ENCODE assay signal across 15 mouse cellular contexts in genomic region chr15:100667871-100668545, GRCm38 (mm10). TPM values are rescaled to one million over a fixed set of nuclear protein-coding genes. Genes with fewer than 3 reads are reported as not detected.
DNase-seq lines count a peak whose midpoint lies in the region; ATAC-seq and TF ChIP-seq lines count a peak whose summit lies in the region.
"Had no signal": no experiment of that assay in that cellular context is flagged by ENCODE, and none has a peak within 500 bp of the region (broad histone marks: within the 10 kb centered on the region; RNA-seq: fewer than 3 reads in every experiment).

No protein-coding gene starts in this region.

- H3K4me3 ChIP-seq in lung, adult 2 months (replicated peaks; ENCODE audit: extremely low read depth, low read depth, low read length): peak overlapping the region; percentile 20
- peak overlapping the region; percentile 64 for H3K4me3 ChIP-seq in liver, embryonic 15.5 days (replicated peaks)
- H3K4me3 ChIP-seq in left cerebral cortex, adult 2 months: no peak overlapping the region
- H3K4me3 ChIP-seq: heart, embryonic 12.5 days; hindbrain, embryonic 13.5 days; limb, embryonic 15.5 days had no signal

- peak overlapping the region; percentile 74 for H3K4me2 ChIP-seq in liver, embryonic 15.5 days
- H3K4me2 ChIP-seq: hindbrain, embryonic 13.5 days; limb, embryonic 15.5 days had no signal

- no peak for DNase-seq in lung, adult 2 months
- DNase-seq in lung, postnatal 4 days: no peak
- DNase-seq in T-cell, adult 2 months (ENCODE audit: low spot score): peak; percentile 84
- peak; percentile 67 for DNase-seq in thymus, postnatal 25 days
- no peak for DNase-seq in left cerebral cortex, adult 2 months (ENCODE audit: extremely low spot score in 1 of 2, low spot score in 2 of 2)
- no peak for DNase-seq in left cerebral cortex, postnatal 4 days
- DNase-seq in adrenal gland, postnatal 10 days: no peak
- DNase-seq: adrenal gland, postnatal 36 days; cerebellum, adult 2 months; kidney, postnatal 25 days; layer of hippocampus, postnatal 36 days had no signal

- 72% methylated on average over 5 of the region's 5 CpGs for WGBS in lung, adult 2 months
- WGBS in liver, embryonic 15.5 days (ENCODE audit: insufficient replicate concordance): 46% methylated on average over 5 of the region's 5 CpGs

- TF ChIP-seq CTCF in lung, adult 2 months (IDR thresholded peaks at IDR 0.05; ENCODE audit: insufficient read depth, low read length): no peak
- TF ChIP-seq CTCF in left cerebral cortex, adult 2 months (IDR thresholded peaks at IDR 0.05): no peak

- H3K27ac ChIP-seq in liver, embryonic 15.5 days (replicated peaks): no peak overlapping the region
- H3K27ac ChIP-seq in left cerebral cortex, adult 2 months: no peak overlapping the region
- H3K27ac ChIP-seq: hindbrain, embryonic 13.5 days; limb, embryonic 15.5 days had no signal

- H3K27me3 ChIP-seq in liver, embryonic 15.5 days: no peaks in the 10 kb centered on the region
- H3K27me3 ChIP-seq: heart, embryonic 12.5 days had no signal

- TF ChIP-seq POLR2A in lung, adult 2 months (IDR thresholded peaks at IDR 0.05; ENCODE audit: borderline replicate concordance, extremely low read depth, low read depth, low read length): no peak

- intact Hi-C loops in left cerebral cortex, adult 2 months (cut with DNase I): no loop called here
- intact Hi-C loops in left cerebral cortex, postnatal 4 days (cut with DNase I): no loop called here

- no peak overlapping the region for H3K9ac ChIP-seq in liver, embryonic 15.5 days
- H3K9ac ChIP-seq: heart, embryonic 12.5 days; hindbrain, embryonic 13.5 days; limb, embryonic 15.5 days had no signal

- H3K9me3 ChIP-seq in liver, embryonic 15.5 days (replicated peaks): no peaks in the 10 kb centered on the region
- H3K9me3 ChIP-seq: heart, embryonic 12.5 days; hindbrain, embryonic 13.5 days; limb, embryonic 15.5 days had no signal

- 0 out of 2 replicates have a peak, but pooled peaks cover 3% of the 10 kb centered on the region for H3K4me1 ChIP-seq in lung, adult 2 months (ENCODE audit: control insufficient read depth, insufficient read depth, low read length)
- peaks cover 66% of the 10 kb centered on the region for H3K4me1 ChIP-seq in liver, embryonic 15.5 days (replicated peaks)

- ATAC-seq in liver, embryonic 15.5 days (ENCODE audit: insufficient read depth): no peak

- no peaks in the 10 kb centered on the region for H3K36me3 ChIP-seq in liver, embryonic 15.5 days (replicated peaks)
- H3K36me3 ChIP-seq: heart, embryonic 12.5 days; hindbrain, embryonic 13.5 days; limb, embryonic 15.5 days had no signal

RNA-seq across cellular contexts. Expression of gene Bin2, which starts 1.3 kb away (rescaled TPM):
- polyA plus RNA-seq in lung, adult 2 months (2012; rRNA removed): 19.1 and 23.9 TPM in 2 replicates
- polyA plus RNA-seq in liver, embryonic 15.5 days (2015; fragmentation: Nextera tagmentation; extraction: Ambion mirVana): 18.2 and 22.2 TPM in 2 replicates
- 1 to 10 TPM; 3.5 to 6.2 TPM for total RNA-seq in left cerebral cortex, adult 2 months (2021)
- total RNA-seq in left cerebral cortex, postnatal 4 days (2021): 1 to 10 TPM; 1.8 to 2.4 TPM
- 1 to 10 TPM; 5.5 to 5.8 TPM for total RNA-seq in adrenal gland, postnatal 10 days (2021)

RNA-seq across cellular contexts. Expression of gene Cela1, which starts 19.7 kb away (rescaled TPM):
- polyA plus RNA-seq in lung, adult 2 months (2012; rRNA removed): 4.7 and 17.3 TPM in 2 replicates
- 17.0 and 22.6 TPM in 2 replicates for polyA plus RNA-seq in liver, embryonic 15.5 days (2015; fragmentation: Nextera tagmentation; extraction: Ambion mirVana)
- total RNA-seq in left cerebral cortex, adult 2 months (2021): 1 to 10 TPM; 2.4 to 3.3 TPM
- 1 to 10 TPM in 1 of 2 experiments, under 1 TPM in 1; 0.74 to 1.2 TPM for total RNA-seq in left cerebral cortex, postnatal 4 days (2021)
- 10 to 100 TPM; 22.1 to 23.9 TPM for total RNA-seq in adrenal gland, postnatal 10 days (2021)

RNA-seq across cellular contexts. Expression of gene Smagp, which starts 31.3 kb away (rescaled TPM):
- polyA plus RNA-seq in lung, adult 2 months (2012; rRNA removed): 102 and 115 TPM in 2 replicates
- 9.3 and 10.8 TPM in 2 replicates for polyA plus RNA-seq in liver, embryonic 15.5 days (2015; fragmentation: Nextera tagmentation; extraction: Ambion mirVana)
- total RNA-seq in left cerebral cortex, adult 2 months (2021): 1 to 10 TPM; 1.6 to 2.9 TPM
- 1 to 10 TPM; 2.4 to 3.2 TPM for total RNA-seq in left cerebral cortex, postnatal 4 days (2021)
- 10 to 100 TPM; 29.6 to 41.6 TPM for total RNA-seq in adrenal gland, postnatal 10 days (2021)

RNA-seq across cellular contexts. Expression of gene Dazap2, which starts 52.9 kb away (rescaled TPM):
- polyA plus RNA-seq in lung, adult 2 months (2012; rRNA removed): 846 and 1,111 TPM in 2 replicates
- 145 and 148 TPM in 2 replicates for polyA plus RNA-seq in liver, embryonic 15.5 days (2015; fragmentation: Nextera tagmentation; extraction: Ambion mirVana)
- total RNA-seq in left cerebral cortex, adult 2 months (2021): 100 to 1,000 TPM; 108 to 109 TPM
- 10 to 100 TPM; 67.6 to 71.0 TPM for total RNA-seq in left cerebral cortex, postnatal 4 days (2021)
- total RNA-seq in adrenal gland, postnatal 10 days (2021): 100 to 1,000 TPM; 171 to 182 TPM

Comparison
In these comparisons a context has a peak if more than half of its experiments do, and no peak if none do; other contexts are left out.
1. DNase-seq: peak in T-cell, adult 2 months (single experiment) and thymus, postnatal 25 days (single experiment); none in lung, adult 2 months (single experiment), lung, postnatal 4 days (0 of 2), left cerebral cortex, adult 2 months (0 of 2), left cerebral cortex, postnatal 4 days (single experiment) and adrenal gland, postnatal 10 days (single experiment).
2. RNA of gene Cela1, which starts 19.7 kb away (total RNA-seq): 22.1 to 23.9 TPM in adrenal gland, postnatal 10 days; 2.4 to 3.3 TPM in left cerebral cortex, adult 2 months and 0.74 to 1.2 TPM in left cerebral cortex, postnatal 4 days; every median in the first group is over 4 times any median in the second.
3. RNA of gene Smagp, which starts 31.3 kb away (total RNA-seq): 29.6 to 41.6 TPM in adrenal gland, postnatal 10 days; 2.4 to 3.2 TPM in left cerebral cortex, postnatal 4 days and 1.6 to 2.9 TPM in left cerebral cortex, adult 2 months; every median in the first group is over 4 times any median in the second.